Mouse (Mus musculus) ES-E14 (cell line): ENCODE measurements around the gene Npw.

Experiments used
- MAFK ChIP-seq: IDR thresholded peaks from 2 replicates; pipeline ENCODE4 v1.6.1; 2014; ENCODE audit warnings: mild to moderate bottlenecking, low read depth, low read length, inconsistent platforms; ENCODE audit not compliant: insufficient read depth
- ZC3H11A ChIP-seq: IDR thresholded peaks from 2 replicates; pipeline ENCODE4 v1.6.1; 2012; ENCODE audit warnings: low read depth, mild to moderate bottlenecking, inconsistent platforms, low read length, borderline replicate concordance
- ZNF384 ChIP-seq: IDR thresholded peaks from 2 replicates; pipeline ENCODE4 v1.6.1; 2012; ENCODE audit warnings: low read depth, low read length, inconsistent platforms

DNA sequence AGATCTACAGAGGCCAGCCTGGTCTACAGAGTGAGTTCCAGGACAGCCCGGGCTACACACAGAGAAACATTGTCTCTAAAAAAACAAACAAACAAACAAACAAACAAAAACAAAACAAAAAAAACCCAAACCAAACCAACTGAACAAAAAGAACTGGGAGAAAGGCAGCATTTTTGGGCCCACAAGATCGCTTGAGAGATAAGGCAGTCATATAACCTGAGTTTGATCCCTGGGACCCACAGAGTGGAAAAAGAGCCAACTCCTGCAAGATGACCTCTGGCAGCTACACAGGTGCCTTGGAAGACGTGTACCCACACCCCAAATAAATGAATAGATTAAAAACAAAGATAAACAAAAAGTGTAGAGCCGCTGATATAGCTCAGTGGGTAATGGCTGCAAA is 3.3 kb downstream of the Npw start:
- no peak for TF ChIP-seq MAFK
- TF ChIP-seq ZC3H11A, result no peak
- TF ChIP-seq ZNF384, result no peak
